Mouse (Mus musculus): ENCODE results near the gene Arhgef5.
A peak's percentile ranks its signal among the peaks of the same experiment; 100 is the strongest.
"Not testable (repeated sequence)": the region's sequence is repeated elsewhere in the genome, so short reads cannot be mapped to it uniquely, and the experiment has no call there.

Arhgef5 gene

DNA sequence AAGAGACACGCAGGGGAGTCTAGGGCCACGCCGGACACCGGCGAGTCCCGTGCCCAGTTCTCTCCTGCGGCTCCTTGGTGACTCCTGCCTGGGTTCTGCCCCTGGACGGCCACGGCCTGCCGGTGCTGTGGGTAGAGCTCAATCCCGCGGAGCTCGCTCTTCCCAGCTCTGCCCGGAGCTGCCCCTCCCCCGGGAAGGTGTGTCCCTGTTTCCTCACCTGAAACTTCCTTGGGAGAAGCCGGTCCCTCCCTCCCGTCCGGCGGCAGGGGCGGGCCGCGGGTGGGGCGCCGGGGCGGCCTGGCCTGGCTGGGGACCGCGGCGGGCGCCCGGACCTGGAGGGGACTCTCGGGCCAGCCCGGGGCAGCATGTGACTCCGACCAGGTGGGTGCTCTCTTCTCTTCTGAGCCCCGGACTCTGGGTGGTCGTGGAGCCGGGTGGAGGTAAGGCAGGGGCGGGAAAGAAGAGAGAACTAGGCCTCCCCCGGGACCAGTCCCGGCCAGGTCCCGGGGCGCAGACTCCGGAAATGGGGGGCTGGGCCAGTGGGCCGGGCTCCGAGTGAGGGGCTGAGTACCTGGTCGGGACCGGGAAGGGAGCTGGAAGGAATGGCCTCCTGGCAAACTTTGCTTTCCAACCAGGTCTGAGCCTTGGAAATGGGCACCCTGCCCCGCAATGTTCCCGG is at the start of gene Arhgef5:
Gene Arhgef5, plus strand, starts transcription at position 220 of the 679 bp plus-strand sequence.
- peak; percentile 71 for DNase-seq (ENCODE audit: low spot score)

DNA sequence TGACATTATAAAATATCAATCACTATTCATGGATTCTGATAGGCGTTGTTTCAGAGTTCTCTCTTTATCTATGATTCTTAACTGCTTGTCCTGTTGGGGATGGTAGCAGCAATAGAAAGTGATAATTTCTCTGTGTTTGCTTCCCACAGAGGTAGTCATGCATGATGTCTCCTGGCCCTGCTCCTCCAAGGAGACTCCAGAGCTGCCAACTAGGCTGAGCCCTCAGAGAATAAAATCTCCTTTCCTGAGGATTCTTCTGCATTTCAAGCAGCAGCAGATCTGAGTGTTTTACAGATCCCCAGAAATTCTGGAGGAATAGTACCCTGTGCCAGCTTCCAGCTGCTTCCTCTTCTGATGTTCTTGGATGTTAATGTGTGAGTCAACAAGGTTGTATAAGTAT is 34.1 kb upstream of the Arhgef5 start, which contains the start of gene Olfr47:
Gene Olfr47, plus strand, starts transcription at position 275 of the 400 bp plus-strand sequence.
- not testable (repeated sequence) for DNase-seq (ENCODE audit: low spot score)

DNA sequence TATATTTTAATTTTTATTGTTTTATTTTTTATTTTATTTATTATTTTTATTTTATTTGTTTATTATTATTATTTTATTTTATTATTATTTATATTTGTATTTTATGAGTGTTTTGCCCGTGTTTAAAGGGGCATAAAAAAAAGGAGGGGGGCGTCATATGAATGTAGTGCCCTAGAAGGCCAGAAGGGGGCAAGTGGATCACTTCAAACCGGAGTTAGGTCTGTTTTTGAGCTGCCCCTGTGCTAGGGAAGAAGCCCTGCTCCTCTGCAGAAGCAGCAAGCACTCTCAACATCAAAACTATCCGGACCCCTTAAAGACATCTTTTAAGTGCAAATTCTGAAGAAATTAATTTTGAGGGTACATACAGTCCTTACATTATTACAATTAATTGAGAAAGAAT is 23.3 kb upstream of the Arhgef5 start:
- no peak for DNase-seq (ENCODE audit: low spot score)

DNA sequence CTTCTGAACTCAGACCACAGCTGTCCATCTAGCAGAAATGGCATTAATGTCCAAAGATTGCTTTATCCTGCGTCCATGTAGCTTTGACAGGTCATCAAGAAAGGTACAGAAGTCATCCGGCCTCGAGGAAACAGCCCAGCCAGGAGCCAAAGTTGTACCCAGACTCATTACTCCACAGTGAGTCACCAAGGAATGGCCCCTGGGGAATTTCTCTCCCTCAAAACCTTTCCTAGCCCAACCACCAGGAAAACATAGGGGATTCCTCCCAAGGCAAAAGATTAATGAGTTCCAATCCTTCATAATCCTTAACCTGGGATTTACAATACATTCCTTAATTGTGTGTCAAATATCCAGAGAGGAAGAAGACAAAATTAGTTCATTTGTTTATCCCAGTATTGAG is 18.0 kb upstream of the Arhgef5 start:
- DNase-seq (ENCODE audit: low spot score) = no peak

DNA sequence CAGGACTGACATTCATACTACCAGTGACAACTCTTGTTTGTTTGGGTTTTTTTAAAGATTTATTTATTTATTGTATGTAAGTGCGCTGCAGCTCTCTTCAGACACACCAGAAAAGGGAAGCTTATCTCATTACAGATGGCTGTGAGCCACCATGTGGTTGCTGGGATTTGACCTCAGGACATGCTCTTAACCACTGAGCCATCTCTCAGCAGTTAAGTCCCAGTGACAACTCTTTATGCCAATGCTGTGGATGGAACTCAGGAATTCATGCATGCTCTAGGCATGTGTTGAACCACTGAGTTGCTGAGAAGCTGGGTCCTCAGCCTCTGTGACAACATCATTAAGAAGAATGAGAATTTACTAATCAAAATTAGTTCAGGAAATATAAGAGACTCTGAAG is 12.4 kb upstream of the Arhgef5 start:
- DNase-seq (ENCODE audit: low spot score) = no peak

DNA sequence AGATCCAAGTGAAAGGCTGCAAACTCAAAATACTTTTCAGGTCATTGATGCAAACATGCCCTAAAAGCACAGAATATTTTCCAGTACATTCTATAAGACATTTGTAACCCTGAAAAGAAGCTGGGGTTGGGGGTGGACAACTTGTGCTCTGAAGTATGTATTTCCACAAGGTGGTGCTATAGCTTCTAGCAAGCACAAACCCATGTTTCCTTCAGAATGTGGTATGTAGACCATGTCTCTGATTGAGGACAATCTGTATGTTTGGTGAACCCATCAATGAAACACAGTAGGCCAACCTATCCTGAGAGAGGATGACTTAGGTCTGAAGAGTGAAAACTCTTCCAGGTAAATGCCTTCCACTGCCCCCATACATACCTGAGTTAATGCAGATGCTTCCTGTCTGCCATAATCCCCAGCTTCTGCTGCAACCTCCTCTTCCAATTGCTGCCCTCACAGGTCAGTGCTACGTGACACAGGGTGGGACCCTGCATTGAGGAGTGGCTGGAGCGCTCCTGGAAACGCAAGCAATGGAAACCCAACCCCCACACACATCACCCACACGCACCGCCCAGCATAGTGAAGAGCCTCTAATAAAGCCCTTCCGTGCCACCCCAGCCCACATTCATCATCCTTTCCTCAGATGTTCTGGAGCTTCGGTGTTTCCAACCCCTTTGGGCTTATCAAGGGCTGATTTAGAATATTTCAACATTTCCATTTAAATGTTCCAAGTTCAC is 11.0 kb upstream of the Arhgef5 start:
- no peak for DNase-seq (ENCODE audit: low spot score)

DNA sequence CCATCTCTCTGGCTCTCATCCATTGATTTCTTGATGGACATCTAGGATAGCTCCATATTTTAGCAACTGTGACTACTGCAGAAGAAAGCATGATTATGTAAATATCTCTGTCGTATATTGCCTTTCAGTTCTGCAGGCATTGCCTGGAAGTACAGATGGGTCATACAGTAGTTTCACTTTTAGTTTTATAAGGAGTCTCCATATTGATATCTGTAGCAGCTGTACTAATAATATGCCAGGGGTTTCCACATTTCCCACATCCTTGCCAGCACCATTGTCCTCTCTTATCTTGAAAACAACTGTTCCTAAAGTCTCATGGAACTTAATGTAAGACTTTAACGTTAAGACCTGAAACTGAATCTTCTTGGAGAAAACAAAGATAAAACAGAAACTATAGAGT is 4.6 kb upstream of the Arhgef5 start:
- DNase-seq (ENCODE audit: low spot score) = no peak

DNA sequence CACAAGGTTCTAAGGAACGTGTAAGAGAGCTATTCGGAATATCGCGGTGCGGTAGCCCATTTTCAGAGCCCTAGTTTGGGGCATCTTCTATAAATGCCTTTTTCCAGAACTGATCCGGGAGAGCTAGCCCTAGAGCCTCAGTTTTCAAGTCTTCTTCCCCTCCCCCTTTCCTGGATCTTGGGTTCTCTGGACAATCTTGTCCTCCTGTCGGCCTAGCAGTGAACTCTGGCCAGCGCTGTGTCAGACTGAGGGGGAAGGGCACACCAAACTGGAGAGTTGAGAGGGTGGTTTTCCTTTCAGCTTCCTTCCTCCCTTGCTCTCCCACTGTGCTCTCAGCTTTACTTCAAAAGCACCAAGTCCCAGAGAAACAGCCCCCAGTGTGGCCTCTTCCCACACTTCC is 974 bp downstream of the Arhgef5 start:
- peak; percentile 31 for DNase-seq (ENCODE audit: low spot score)

DNA sequence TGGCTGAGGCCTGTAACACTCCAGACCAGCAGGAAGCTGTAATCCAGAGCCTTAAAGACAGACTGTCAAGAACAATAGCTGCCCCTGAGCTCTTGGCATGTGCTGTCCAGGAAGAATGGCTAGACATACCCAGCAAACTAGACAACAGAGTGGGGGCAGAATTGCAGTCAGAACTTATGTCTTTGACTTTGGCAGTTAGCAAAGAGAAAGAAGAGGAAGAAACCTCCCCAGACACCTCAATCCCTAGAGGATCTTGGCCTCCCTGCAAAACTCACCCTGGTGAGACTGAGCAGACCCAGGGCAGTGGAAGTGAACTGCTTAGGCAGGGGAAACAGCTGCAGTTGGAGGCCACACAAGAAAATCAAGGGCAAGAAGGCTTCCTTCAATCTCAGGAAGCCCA is 7.2 kb downstream of the Arhgef5 start:
- DNase-seq (ENCODE audit: low spot score) = no peak

DNA sequence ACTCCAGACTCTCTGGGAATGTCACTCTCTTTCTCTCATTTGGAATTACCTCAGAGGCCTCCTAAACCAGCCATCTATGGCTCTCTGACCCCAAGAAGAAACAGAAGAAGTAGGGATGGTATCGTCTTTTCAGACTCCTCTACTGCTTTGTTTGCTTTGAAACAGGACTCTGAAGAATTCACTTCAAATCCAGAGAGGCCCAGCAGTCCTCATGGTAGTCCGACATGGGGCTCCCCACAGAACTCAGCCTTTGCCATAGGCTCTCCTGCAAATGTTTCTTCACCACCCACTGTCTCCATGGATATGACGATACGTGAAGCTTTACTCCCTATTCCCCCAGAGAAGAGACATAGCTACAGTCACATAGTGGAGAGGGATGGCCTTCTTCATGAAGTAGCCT is 8.7 kb downstream of the Arhgef5 start:
- no peak for DNase-seq (ENCODE audit: low spot score)

DNA sequence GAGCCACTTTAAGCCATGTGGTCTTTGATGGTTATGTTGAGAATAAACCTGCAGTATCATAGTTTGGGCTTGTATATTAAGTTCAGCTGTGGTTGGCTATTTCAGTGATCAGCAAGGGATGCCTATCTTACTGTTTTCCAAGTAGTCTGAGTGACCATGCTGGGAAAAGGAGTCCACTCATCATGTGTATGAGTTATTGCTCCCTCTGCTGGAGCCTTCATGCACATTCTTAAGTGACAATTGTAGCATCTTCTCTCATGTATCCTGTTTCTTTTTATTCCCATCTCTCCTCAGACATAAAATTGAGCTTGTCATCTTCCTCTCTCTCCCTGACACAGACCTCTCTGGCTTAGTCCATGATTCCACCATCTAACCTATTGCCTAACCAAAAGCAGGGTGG is 12.9 kb downstream of the Arhgef5 start:
- DNase-seq (ENCODE audit: low spot score) = no peak

DNA sequence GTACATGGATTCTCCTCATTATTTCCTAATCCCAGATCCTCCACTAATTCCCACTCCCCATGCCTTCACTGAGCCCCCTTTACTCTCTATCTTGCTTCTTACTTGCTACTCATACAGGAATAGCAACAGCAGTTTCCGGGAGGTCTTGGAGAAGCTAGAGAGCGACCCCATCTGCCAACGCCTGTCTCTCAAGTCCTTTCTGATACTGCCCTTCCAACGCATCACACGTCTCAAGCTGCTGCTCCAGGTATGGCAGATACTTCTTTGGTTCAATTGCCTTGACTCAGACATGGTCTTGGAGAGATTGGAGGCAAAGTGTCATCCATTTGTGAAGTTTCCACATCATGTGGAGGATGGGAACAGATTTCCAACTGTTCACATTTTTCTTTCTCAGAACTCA is 15.1 kb downstream of the Arhgef5 start:
- DNase-seq (ENCODE audit: low spot score) = no peak

DNA sequence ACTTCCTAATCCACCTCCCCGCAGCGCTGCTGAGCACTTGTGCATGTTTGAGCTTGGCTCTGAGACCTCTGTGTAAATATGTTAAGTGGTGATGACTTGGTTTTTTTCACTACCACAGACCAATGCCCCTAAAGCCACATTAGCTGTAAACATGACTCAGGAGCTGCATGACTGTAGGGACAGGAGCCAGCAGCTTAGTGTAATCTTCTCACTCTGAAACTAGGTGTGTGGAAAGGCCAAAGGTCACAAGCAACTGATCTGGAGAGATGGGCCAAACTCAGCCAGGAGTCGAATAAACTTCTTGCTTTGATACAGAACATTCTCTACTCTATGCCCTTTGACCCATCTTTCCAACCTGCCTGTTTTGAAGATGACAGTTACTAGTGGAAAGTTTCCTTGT is 26.7 kb downstream of the Arhgef5 start:
- DNase-seq (ENCODE audit: low spot score) = no peak

DNA sequence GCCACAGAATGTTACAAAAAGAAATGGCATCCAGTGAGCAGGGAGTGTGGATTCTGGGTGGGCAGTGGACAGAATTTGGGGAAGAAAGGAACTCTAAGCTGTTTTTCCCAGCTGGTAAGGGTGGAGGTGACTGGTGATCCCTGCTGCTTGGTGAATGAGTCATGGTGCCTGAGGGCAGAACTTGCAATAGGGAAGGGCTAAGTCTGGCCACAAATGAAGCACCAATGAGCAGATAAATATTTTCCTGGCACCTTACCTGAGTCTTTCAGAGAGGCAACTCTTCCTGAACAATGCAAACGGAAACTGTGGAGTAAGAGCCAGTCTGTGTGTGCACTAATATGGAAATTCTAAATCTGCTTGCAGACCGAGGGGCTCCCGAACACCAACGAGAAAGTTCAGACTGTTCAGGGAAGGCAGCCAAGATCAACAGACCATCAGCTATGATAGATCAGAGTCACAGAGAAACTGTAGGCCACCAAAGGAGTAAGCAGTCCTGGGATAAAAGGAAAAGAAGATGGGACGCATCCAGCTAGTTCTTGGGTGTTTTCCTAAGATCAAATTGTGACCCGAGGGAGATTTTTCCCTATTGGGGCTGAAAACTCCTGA is 27.2 kb downstream of the Arhgef5 start:
- no peak for DNase-seq (ENCODE audit: low spot score)

DNA sequence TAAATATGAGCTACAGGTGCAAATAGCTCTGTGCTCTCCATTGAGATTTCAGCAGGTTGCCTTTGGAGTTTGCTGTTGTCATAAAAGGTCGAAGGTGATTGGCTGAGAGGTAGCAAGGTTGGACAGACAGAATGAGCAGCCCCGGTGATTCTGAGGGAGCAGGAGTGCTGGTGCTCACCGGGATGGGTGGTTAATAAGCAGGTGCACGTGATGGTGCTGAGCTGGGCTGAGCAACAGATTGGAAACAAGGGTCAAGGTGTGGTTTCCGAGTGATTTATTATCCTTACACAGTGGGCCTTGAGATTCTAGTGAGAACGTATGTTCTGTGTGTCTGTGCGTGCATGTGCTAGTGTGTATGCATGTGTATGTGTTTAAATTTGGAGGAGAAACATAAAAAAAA is 27.8 kb downstream of the Arhgef5 start:
- no peak for DNase-seq (ENCODE audit: low spot score)

DNA sequence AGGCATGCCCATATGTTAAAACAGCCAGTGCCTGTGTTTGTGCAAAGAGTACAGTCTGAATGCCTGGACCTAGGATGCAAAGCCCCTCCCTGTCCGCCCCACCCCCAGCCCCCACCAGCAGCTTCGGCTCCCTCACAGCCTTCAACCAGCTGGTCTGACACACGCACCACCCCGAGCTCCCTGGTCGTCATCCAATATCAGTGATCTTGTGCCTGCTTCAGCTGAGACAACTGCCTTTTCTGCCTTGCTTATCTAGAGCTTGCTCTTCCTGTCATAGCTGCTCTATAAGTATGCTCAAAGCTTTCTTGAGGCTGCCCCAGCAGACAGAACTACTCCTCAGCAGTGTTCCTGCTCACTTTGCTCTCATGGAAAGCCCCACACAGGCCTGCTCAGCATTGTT is 30.5 kb downstream of the Arhgef5 start:
- DNase-seq (ENCODE audit: low spot score) = no peak

DNA sequence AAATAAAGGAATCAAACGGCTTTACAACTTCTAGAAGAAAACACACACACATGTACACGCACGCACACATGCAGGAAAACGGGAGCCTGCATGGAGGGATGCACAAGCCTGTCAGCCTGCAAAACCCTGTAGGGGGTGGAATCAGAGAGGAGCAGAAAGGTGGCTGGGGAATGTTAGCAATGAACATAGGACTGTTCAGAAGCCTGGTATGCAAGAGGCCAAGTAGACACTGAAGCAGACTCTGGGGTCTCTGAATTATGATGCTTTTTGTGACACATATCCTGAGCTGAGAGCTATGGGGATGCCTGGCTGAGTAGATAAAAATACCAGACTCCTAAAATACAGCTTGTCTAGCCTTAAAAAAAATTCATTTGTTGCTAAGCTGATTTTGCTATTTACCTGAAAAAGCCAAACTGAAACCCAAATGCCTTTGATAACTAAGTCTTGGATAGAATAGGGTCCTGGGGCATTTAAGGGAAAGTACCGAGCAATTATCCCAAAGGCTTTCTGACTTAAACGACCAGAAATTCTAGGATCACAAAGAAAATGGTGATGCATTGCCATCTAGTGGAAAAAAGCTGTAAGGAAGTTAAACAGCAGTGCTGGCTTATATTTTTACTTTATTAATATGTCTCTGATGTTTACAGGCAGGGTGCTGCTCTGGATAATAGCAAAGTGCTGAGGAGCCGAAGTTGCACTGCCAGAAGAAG is 31.6 kb downstream of the Arhgef5 start:
- DNase-seq (ENCODE audit: low spot score) = no peak

DNA sequence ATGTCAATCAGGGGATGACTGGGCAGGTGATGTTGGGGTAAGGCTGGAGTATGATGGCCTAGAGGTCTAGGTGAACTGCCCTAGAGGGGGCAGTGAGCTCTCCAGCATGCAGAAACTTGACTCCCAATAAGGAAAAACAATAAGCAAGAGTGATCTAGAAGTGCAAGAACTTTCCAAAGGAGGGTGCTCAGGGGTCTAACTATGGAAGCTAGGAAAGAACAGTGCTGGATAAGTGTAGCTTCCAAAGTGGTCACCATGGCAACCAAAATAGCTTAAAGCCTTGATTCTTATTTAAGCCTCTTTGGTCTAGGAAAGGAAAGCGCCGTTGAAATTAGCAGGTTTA is 32.1 kb downstream of the Arhgef5 start:
- DNase-seq (ENCODE audit: low spot score) = no peak

DNA sequence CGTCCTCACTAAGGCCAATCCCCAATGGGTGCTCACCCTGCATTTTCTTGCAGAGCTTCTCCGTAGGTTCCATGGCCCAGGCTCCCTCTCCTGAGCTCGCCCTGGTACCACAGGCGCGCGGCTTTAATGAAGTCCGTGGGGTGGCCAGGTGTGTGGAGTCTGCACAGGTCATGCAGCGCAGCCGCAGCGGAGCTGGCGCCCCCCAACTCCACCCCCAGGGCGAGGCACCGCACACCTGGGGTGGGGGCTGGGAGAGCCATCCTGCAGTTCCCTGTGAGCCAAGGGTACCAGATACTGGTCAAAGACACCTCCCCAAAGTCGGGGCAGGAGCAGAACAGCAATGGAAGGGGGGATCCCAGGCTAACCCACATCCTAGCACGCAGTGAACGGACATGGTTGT is 44.1 kb downstream of the Arhgef5 start, which contains the start of gene Nobox:
Gene Nobox, minus strand, starts transcription at position 101 of the 400 bp plus-strand sequence.
- DNase-seq (ENCODE audit: low spot score) = no peak

DNA sequence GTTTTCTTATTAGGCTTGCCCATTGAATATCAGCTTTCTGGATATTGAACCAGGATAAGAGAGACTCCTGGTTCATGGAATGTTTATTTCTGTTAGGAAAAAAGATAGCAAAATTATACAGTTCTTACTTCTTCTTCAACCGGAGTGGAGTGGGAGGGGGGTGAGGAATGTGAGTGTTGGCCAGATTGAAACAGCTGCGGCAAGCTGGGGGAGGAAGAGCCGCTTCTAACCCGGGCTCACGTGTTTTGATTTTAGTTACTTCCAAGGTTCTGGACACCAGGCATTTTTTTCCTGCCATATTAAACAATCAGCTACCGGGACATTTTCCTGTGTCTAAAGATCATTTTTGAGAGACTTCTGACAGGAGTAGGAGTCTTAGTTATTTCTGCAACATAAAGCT is 44.7 kb downstream of the Arhgef5 start:
- no peak for DNase-seq (ENCODE audit: low spot score)

DNA sequence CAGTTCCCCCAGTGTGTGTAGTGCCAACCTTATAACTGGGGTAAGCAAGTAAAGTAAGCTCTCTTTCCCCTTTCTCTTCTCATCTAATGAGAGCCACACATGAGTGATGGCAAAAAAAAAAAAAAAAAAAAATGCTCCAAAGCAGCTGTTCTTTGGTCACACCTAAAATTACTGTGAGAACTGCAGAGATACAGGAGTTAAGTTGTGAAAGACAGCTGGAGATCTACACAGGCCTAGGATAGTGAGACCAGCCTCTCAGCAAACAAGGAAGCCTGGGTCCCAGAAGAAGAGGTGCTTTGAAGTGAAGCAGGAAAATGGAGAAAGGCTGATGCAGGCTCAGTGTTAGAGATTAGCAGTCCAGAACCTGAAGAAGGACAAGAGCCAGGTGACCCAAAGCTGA is 47.2 kb downstream of the Arhgef5 start:
- no peak for DNase-seq (ENCODE audit: low spot score)

DNA sequence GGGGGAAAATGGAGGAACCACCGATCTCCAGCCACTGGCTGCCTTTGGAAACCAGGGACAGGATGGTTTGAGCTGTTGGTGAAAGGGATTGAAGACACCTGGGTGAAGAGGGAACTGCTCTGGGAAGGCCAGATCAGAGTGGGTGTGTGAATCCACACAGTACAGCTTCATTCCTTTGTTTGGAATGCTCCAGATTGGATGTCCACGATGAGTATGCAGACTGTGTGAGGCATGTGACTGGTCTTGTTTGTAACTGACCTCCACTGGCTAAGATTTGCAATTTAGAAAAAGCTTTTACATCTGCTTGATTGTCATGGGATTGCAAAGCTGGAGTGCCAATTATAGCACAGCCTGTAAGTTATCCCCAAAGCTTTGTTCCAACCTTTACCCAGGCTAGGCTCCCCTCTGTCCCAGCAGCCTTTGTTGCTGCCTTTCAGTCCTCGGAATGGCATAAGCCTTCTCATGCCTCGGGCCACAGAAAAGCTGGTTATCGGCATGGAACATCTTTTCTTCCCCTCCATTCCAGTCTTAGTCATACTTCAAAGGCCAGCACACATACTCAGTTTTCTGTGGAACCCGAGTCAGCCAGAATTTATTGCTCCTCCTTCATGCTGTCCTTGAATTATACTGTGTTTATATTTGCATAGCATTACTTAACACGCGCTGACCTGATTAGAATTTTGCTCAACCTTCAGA is 47.7 kb downstream of the Arhgef5 start:
- no peak for DNase-seq (ENCODE audit: low spot score)
